Mouse (Mus musculus): ENCODE data around the gene Copz1. TPM values are rescaled to one million over a fixed set of nuclear protein-coding genes. Genes with fewer than 3 reads are reported as not detected.

The Copz1 gene
- polyA plus RNA-seq, 2 experiments from 2014 or later: 231 to 266 TPM

GRCm38 (mm10) chr15:103339961-103340337, 67.4 kb downstream of the Copz1 start, which contains the start of gene Zfp385a:
Zfp385a (minus strand) TSS chr15:103340093.
- peak; percentile 62 for ATAC-seq

- ATAC-seq: no peak
Observed at GRCm38 (mm10) chr15:103340786-103341185, 68.3 kb downstream of the Copz1 start.

- ATAC-seq: no peak
Observed at GRCm38 (mm10) chr15:103341547-103341946, 69.0 kb downstream of the Copz1 start.

GRCm38 (mm10) chr15:103342415-103342814, 69.9 kb downstream of the Copz1 start:
- ATAC-seq: peak; percentile 45

GRCm38 (mm10) chr15:103343008-103343407, 70.5 kb downstream of the Copz1 start:
- ATAC-seq: no peak

- no peak for ATAC-seq
Observed at GRCm38 (mm10) chr15:103343556-103343955, 71.0 kb downstream of the Copz1 start.

GRCm38 (mm10) chr15:103345789-103346188, 73.3 kb downstream of the Copz1 start:
- no peak for ATAC-seq

- no peak for ATAC-seq
Observed at GRCm38 (mm10) chr15:103347275-103347684, 74.8 kb downstream of the Copz1 start.

Other genes with a start within 250 kb of the Copz1 start
- 1 to 10 TPM; 4.0 to 5.8 TPM for gene Smug1, start 105.6 kb upstream of the Copz1 start, polyA plus RNA-seq (2017; shearing (Covaris generic))
- gene Cbx5, start 32.9 kb upstream of the Copz1 start, polyA plus RNA-seq (2017; shearing (Covaris generic)): 10 to 100 TPM; 30.9 to 34.2 TPM
- 100 to 1,000 TPM; 335 to 345 TPM for gene Hnrnpa1, start 32.3 kb upstream of the Copz1 start, polyA plus RNA-seq (2017; shearing (Covaris generic))
- gene Nfe2, start 14.3 kb upstream of the Copz1 start, polyA plus RNA-seq (2017; shearing (Covaris generic)): 1 to 10 TPM; 1.2 TPM
- gene Gpr84, start 37.9 kb downstream of the Copz1 start, polyA plus RNA-seq (2017; shearing (Covaris generic)): not detected
- not detected for gene Zfp385a, start 67.4 kb downstream of the Copz1 start, polyA plus RNA-seq (2017; shearing (Covaris generic))
- 1 to 10 TPM; 1.3 to 2.2 TPM for gene Itga5, start 94.0 kb downstream of the Copz1 start, polyA plus RNA-seq (2017; shearing (Covaris generic))
- not detected for gene Gtsf1, start 157.8 kb downstream of the Copz1 start, polyA plus RNA-seq (2017; shearing (Covaris generic))
- not detected for gene Gtsf2, start 175.8 kb downstream of the Copz1 start, polyA plus RNA-seq (2017; shearing (Covaris generic))
- 10 to 100 TPM; 65.6 to 80.2 TPM for gene Nckap1l, start 181.1 kb downstream of the Copz1 start, polyA plus RNA-seq (2017; shearing (Covaris generic))
- 1 to 10 TPM; 2.5 to 4.2 TPM for gene Pde1b, start 230.3 kb downstream of the Copz1 start, polyA plus RNA-seq (2017; shearing (Covaris generic))

Data from activated CD4-positive, CD25-positive, alpha-beta regulatory T cell, adult 4 months (primary cell).